Mouse (Mus musculus): ENCODE results near the gene Zfp595. TPM values are rescaled to one million over a fixed set of nuclear protein-coding genes. Genes with fewer than 3 reads are reported as not detected.

Gene Zfp595
- 12.8 TPM for total RNA-seq (2023)

DNA sequence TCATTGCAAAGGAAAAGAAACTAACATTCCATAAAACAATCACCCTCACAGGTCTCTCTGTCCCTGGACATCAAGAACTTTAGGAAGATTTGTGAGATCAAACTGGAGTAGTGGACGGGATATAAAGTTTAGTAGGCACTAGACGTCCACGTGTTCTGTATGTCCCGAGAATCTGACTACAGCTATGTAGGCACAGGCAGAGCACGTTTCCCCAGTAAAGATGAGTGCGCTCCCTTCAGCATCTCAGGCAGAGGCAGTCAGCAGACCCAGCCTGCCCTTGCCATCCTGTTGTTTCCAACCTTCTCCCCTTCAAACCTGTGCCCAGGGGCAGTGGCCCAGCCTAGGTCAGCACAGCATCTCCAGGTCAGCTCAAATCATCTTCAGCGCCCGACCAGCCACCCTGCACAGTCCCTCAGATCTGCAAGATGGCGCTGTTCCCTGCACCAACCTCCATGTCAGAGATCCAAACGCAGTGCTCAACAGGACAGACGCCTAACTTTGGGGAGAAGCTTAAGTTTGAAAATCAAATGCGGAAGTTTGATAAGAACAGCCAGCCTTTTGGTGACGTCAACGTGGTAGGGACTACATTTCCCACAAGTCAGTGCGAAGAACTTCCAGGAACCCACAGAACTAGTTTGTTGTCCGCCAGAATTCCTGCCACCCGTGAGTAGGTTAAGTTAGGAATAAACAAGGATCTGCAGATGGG, at the start of gene Zfp595:
TSS of gene Zfp595 (minus strand) at position 552 of the 706 bp plus-strand sequence.

GRCm38 (mm10) chr13:67375050-67375911, 42.9 kb upstream of the Zfp595 start, which contains the start of the genes Gm28041 and Zfp456:
TSS of gene Gm28041 (minus strand) at chr13:67375733.
TSS of gene Zfp456 (minus strand) at chr13:67375810.

GRCm38 (mm10) chr13:67360131-67360744, 27.9 kb upstream of the Zfp595 start, which contains the start of the genes Gm28044 and Zfp953:
TSS of gene Gm28044 (minus strand) at chr13:67360536.
TSS of gene Zfp953 (minus strand) at chr13:67360605.

GRCm38 (mm10) chr13:67305822-67306672, 26.3 kb downstream of the Zfp595 start, which contains the start of gene Zfp457:
TSS of gene Zfp457 (minus strand) at chr13:67306485.

GRCm38 (mm10) chr13:67278314-67278713, 54.1 kb downstream of the Zfp595 start, which contains the start of gene Zfp458:
TSS of gene Zfp458 (minus strand) at chr13:67278466.

Other genes starting within 250 kb of the Zfp595 start
- 0.83 TPM for gene Zfp708, start 234.6 kb downstream of the Zfp595 start, total RNA-seq (2023)
- 5.5 TPM for gene Gm28557, start 224.0 kb downstream of the Zfp595 start, total RNA-seq (2023)
- not detected for gene Rslcan18, start 216.3 kb downstream of the Zfp595 start, total RNA-seq (2023)
- 3.3 TPM for gene Zfp759, start 210.9 kb downstream of the Zfp595 start, total RNA-seq (2023)
- gene Rsl1, start 159.4 kb downstream of the Zfp595 start, total RNA-seq (2023): 6.3 TPM
- 1.5 TPM for gene Zfp455, start 138.1 kb downstream of the Zfp595 start, total RNA-seq (2023)
- 1.8 TPM for gene Zfp458, start 54.1 kb downstream of the Zfp595 start, total RNA-seq (2023)
- 1.5 TPM for gene Zfp457, start 26.1 kb downstream of the Zfp595 start, total RNA-seq (2023)
- 5.7 TPM for gene Gm28044, start 28.0 kb upstream of the Zfp595 start, total RNA-seq (2023)
- 5.2 TPM for gene Zfp953, start 28.0 kb upstream of the Zfp595 start, total RNA-seq (2023)
- 1.7 TPM for gene Gm28041, start 43.2 kb upstream of the Zfp595 start, total RNA-seq (2023)
- gene Zfp456, start 43.2 kb upstream of the Zfp595 start, total RNA-seq (2023): 5.5 TPM
- 11.6 TPM for gene Zfp429, start 67.2 kb upstream of the Zfp595 start, total RNA-seq (2023)
- 4.3 TPM for gene Zfp459, start 88.8 kb upstream of the Zfp595 start, total RNA-seq (2023)
- gene Zfp874a, start 119.1 kb upstream of the Zfp595 start, total RNA-seq (2023): 8.9 TPM
- 22.2 TPM for gene Zfp874b, start 151.7 kb upstream of the Zfp595 start, total RNA-seq (2023)
- gene Zfp58, start 168.0 kb upstream of the Zfp595 start, total RNA-seq (2023): 11.8 TPM
- not detected for gene Gm26965, start 193.6 kb upstream of the Zfp595 start, total RNA-seq (2023)
- 19.9 TPM for gene Zfp87, start 193.6 kb upstream of the Zfp595 start, total RNA-seq (2023)
- gene Zfp748, start 221.3 kb upstream of the Zfp595 start, total RNA-seq (2023): 10.6 TPM

Measured in CD4-positive naive resting alpha-beta T cell, adult 57 days (primary cell).